Mouse (Mus musculus) right cerebral cortex, postnatal 25 days (tissue): Measurements from ENCODE around the gene Lingo2.
"Not testable (repeated sequence)": the region's sequence is repeated elsewhere in the genome, so short reads cannot be mapped to it uniquely, and the experiment has no call there.

Experiments
- DNase-seq: peaks from one replicate; pipeline ENCODE4 v3.0.0; 2022

Lingo2 gene

GRCm38 (mm10) chr4:35820701-35821100 lies 1130.8 kb downstream of the Lingo2 start:
- no peak for DNase-seq

GRCm38 (mm10) chr4:35814698-35815097 lies 1136.8 kb downstream of the Lingo2 start:
- DNase-seq = no peak

GRCm38 (mm10) chr4:35807497-35808210 lies 1143.9 kb downstream of the Lingo2 start:
- no peak for DNase-seq

- no peak for DNase-seq
Measured at GRCm38 (mm10) chr4:35806881-35807464, 1144.6 kb downstream of the Lingo2 start.

GRCm38 (mm10) chr4:35784255-35784921 lies 1167.2 kb downstream of the Lingo2 start:
- no peak for DNase-seq

- no peak for DNase-seq
Measured at GRCm38 (mm10) chr4:35770810-35771209, 1180.7 kb downstream of the Lingo2 start.

- no peak for DNase-seq
Measured at GRCm38 (mm10) chr4:35766905-35767304, 1184.6 kb downstream of the Lingo2 start.

- no peak for DNase-seq
Measured at GRCm38 (mm10) chr4:35761181-35761580, 1190.4 kb downstream of the Lingo2 start.

GRCm38 (mm10) chr4:35752121-35752860 lies 1199.3 kb downstream of the Lingo2 start:
- DNase-seq = no peak

GRCm38 (mm10) chr4:35746693-35747092 lies 1204.9 kb downstream of the Lingo2 start:
- no peak for DNase-seq

- DNase-seq = no peak
Measured at GRCm38 (mm10) chr4:35724774-35725173, 1226.8 kb downstream of the Lingo2 start.

GRCm38 (mm10) chr4:35704126-35704525 lies 1247.4 kb downstream of the Lingo2 start:
- no peak for DNase-seq

- DNase-seq = no peak
Measured at GRCm38 (mm10) chr4:35702661-35703060, 1248.9 kb downstream of the Lingo2 start.

- DNase-seq = no peak
Measured at GRCm38 (mm10) chr4:35695137-35695522, 1256.4 kb downstream of the Lingo2 start.

- DNase-seq = no peak
Measured at GRCm38 (mm10) chr4:35694360-35695136, 1257.0 kb downstream of the Lingo2 start.

GRCm38 (mm10) chr4:35690521-35690920 lies 1261.0 kb downstream of the Lingo2 start:
- DNase-seq = no peak

- DNase-seq = not testable (repeated sequence)
Measured at GRCm38 (mm10) chr4:35688498-35689240, 1262.9 kb downstream of the Lingo2 start.
